Mouse (Mus musculus) MEL (cell line): Measurements from ENCODE around the gene Fat3. TPM values are rescaled to one million over a fixed set of nuclear protein-coding genes. Genes with fewer than 3 reads are reported as not detected.

Experiments used
- DNase-seq: peaks from one replicate; pipeline ENCODE4 v3.0.0; 2011; ENCODE audit warnings: low read depth, low spot score
- H3K27ac ChIP-seq: 2 replicates; pipeline ENCODE4 v1.5.1; 2012; ENCODE audit warnings: low read depth, mild to moderate bottlenecking, control low read depth, low read length, moderate library complexity; ENCODE audit not compliant: control insufficient read depth
- H3K27me3 ChIP-seq, 2 experiments: fragments of 150-350 bp in 1 of 2; sonication (generic) in 1 of 2; 2 replicates each; pipeline ENCODE4 v1.6.1; 2012; ENCODE audit warnings: low read length in 2 of 2, mild to moderate bottlenecking in 2 of 2, improper control_type of control experiment in 1 of 2, moderate library complexity in 1 of 2; ENCODE audit not compliant: insufficient read depth in 2 of 2, control insufficient read depth in 1 of 2
- H3K36me3 ChIP-seq, 2 experiments: 2 replicates each; pipeline ENCODE4 v1.6.1; 2012 to 2014; ENCODE audit warnings: low read length in 2 of 2, improper control_type of control experiment in 1 of 2, inconsistent platforms in 1 of 2, mild to moderate bottlenecking in 1 of 2; ENCODE audit not compliant: insufficient read depth in 2 of 2, control insufficient read depth in 1 of 2
- H3K4me1 ChIP-seq, 2 experiments: fragments of 150-350 bp in 1 of 2; sonication (generic) in 1 of 2; 2 replicates each; pipeline ENCODE4 v1.6.1; 2012; ENCODE audit warnings: low read length in 2 of 2, improper control_type of control experiment in 1 of 2, mild to moderate bottlenecking in 1 of 2; ENCODE audit not compliant: insufficient read depth in 2 of 2, control insufficient read depth in 1 of 2
- H3K4me3 ChIP-seq, 2 experiments: fragments of 150-350 bp in 1 of 2; sonication (generic) in 1 of 2; 2 replicates each; pipeline ENCODE4 v1.5.1; 2012; ENCODE audit warnings: low read depth in 2 of 2, low read length in 2 of 2, mild to moderate bottlenecking in 2 of 2, moderate library complexity in 2 of 2, control low read depth in 1 of 2, improper control_type of control experiment in 1 of 2; ENCODE audit not compliant: control insufficient read depth in 1 of 2, insufficient read depth in 1 of 2
- H3K79me2 ChIP-seq: 2 replicates; pipeline ENCODE4 v1.6.1; 2012; ENCODE audit warnings: mild to moderate bottlenecking, low read length, moderate library complexity; ENCODE audit not compliant: control insufficient read depth, poor library complexity, insufficient read depth
- H3K9ac ChIP-seq: 2 replicates; pipeline ENCODE4 v1.6.1; 2012; ENCODE audit warnings: low read depth, mild to moderate bottlenecking, control low read depth, low read length, moderate library complexity; ENCODE audit not compliant: control insufficient read depth, poor library complexity, severe bottlenecking
- H3K9me3 ChIP-seq: fragments of 150-350 bp; sonication (generic); replicated peaks from 2 replicates; pipeline ENCODE4 v1.6.1; 2012; ENCODE audit warnings: mild to moderate bottlenecking, low read length, improper control_type of control experiment, moderate library complexity; ENCODE audit not compliant: insufficient read depth
- BHLHE40 ChIP-seq: IDR thresholded peaks from 2 replicates; pipeline ENCODE4 v1.6.1; 2012; ENCODE audit warnings: low read depth, mild to moderate bottlenecking, inconsistent platforms, low read length, improper control_type of control experiment, borderline replicate concordance
- CHD1 ChIP-seq: IDR thresholded peaks from 2 replicates; pipeline ENCODE4 v1.6.1; 2012; ENCODE audit warnings: low read depth, mild to moderate bottlenecking, inconsistent platforms, low read length, improper control_type of control experiment
- CHD2 ChIP-seq: IDR thresholded peaks from 2 replicates; pipeline ENCODE4 v1.6.1; 2011; ENCODE audit warnings: low read length, improper control_type of control experiment
- E2F4 ChIP-seq: IDR thresholded peaks from 2 replicates; pipeline ENCODE4 v1.6.1; 2011; ENCODE audit warnings: low read depth, low read length, improper control_type of control experiment, borderline replicate concordance
- EP300 ChIP-seq, 2 experiments: IDR thresholded peaks; 2 replicates each; pipeline ENCODE4 v1.6.1; 2011; ENCODE audit warnings: improper control_type of control experiment in 2 of 2, low read length in 2 of 2, low read depth in 1 of 2, mild to moderate bottlenecking in 1 of 2
- ETS1 ChIP-seq: IDR thresholded peaks from 2 replicates; pipeline ENCODE4 v1.6.1; 2012; ENCODE audit warnings: low read depth, mild to moderate bottlenecking, inconsistent platforms, low read length, improper control_type of control experiment, moderate library complexity
- GABPA ChIP-seq: IDR thresholded peaks from 2 replicates; pipeline ENCODE4 v1.6.1; 2012; ENCODE audit warnings: low read depth, mild to moderate bottlenecking, inconsistent platforms, low read length, improper control_type of control experiment, moderate library complexity
- GATA1 ChIP-seq: IDR thresholded peaks from 2 replicates; pipeline ENCODE4 v1.6.1; 2011; ENCODE audit warnings: low read depth, low read length, improper control_type of control experiment
- HCFC1 ChIP-seq: IDR thresholded peaks from 2 replicates; pipeline ENCODE4 v1.6.1; 2012; ENCODE audit warnings: low read depth, mild to moderate bottlenecking, inconsistent platforms, low read length, improper control_type of control experiment, moderate library complexity
- JUND ChIP-seq: IDR thresholded peaks from 2 replicates; pipeline ENCODE4 v1.6.1; 2011; ENCODE audit warnings: low read depth, mild to moderate bottlenecking, improper control_type of control experiment, low read length
- KAT2A ChIP-seq: conservative IDR thresholded peaks from 2 replicates; pipeline ENCODE4 v1.6.1; 2012; ENCODE audit warnings: low read depth, low read length, improper control_type of control experiment, inconsistent platforms
- MAZ ChIP-seq: IDR thresholded peaks from 2 replicates; pipeline ENCODE4 v1.6.1; 2012; ENCODE audit warnings: low read depth, mild to moderate bottlenecking, inconsistent platforms, low read length, improper control_type of control experiment
- MEF2A ChIP-seq: IDR thresholded peaks from 2 replicates; pipeline ENCODE4 v1.6.1; 2014; ENCODE audit warnings: low read depth, mild to moderate bottlenecking, inconsistent platforms, low read length, improper control_type of control experiment; ENCODE audit not compliant: poor library complexity, insufficient replicate concordance, severe bottlenecking; ENCODE audit errors: extremely low read depth
- MXI1 ChIP-seq: IDR thresholded peaks from 2 replicates; pipeline ENCODE4 v1.6.1; 2011; ENCODE audit warnings: mild to moderate bottlenecking, low read depth, low read length, improper control_type of control experiment
- MYB ChIP-seq: IDR thresholded peaks from 2 replicates; pipeline ENCODE4 v1.6.1; 2011; ENCODE audit warnings: mild to moderate bottlenecking, low read depth, low read length, improper control_type of control experiment
- MYC ChIP-seq: IDR thresholded peaks from 2 replicates; pipeline ENCODE4 v1.6.1; 2011; ENCODE audit warnings: low read depth, mild to moderate bottlenecking, low read length, improper control_type of control experiment, moderate library complexity
- NELFE ChIP-seq: IDR thresholded peaks from 2 replicates; pipeline ENCODE4 v1.6.1; 2011; ENCODE audit warnings: low read depth, low read length, improper control_type of control experiment
- NRF1 ChIP-seq: IDR thresholded peaks from 2 replicates; pipeline ENCODE4 v1.6.1; 2014; ENCODE audit warnings: low read depth, mild to moderate bottlenecking, inconsistent platforms, low read length, improper control_type of control experiment, moderate library complexity; ENCODE audit not compliant: poor library complexity, insufficient read depth, severe bottlenecking
- POLR2A ChIP-seq, 2 experiments: IDR thresholded peaks; 2 replicates each; pipeline ENCODE4 v1.6.1; 2011 to 2012; ENCODE audit warnings: low read length in 2 of 2, mild to moderate bottlenecking in 2 of 2, control low read depth in 1 of 2, improper control_type of control experiment in 1 of 2, low read depth in 1 of 2, moderate library complexity in 1 of 2; ENCODE audit not compliant: control insufficient read depth in 1 of 2, insufficient read depth in 1 of 2, poor library complexity in 1 of 2
- POLR2AphosphoS2 ChIP-seq: IDR thresholded peaks from 2 replicates; pipeline ENCODE4 v1.6.1; 2011; ENCODE audit warnings: low read length, improper control_type of control experiment
- POLR2AphosphoS5 ChIP-seq: IDR thresholded peaks from 2 replicates; pipeline ENCODE4 v1.6.1; 2012; ENCODE audit warnings: low read depth, borderline replicate concordance, mild to moderate bottlenecking, inconsistent platforms, low read length, moderate library complexity, mixed read lengths
- RAD21 ChIP-seq: IDR thresholded peaks from 2 replicates; pipeline ENCODE4 v1.6.1; 2011; ENCODE audit warnings: mild to moderate bottlenecking, low read depth, low read length, improper control_type of control experiment
- SIN3A ChIP-seq: IDR thresholded peaks from 2 replicates; pipeline ENCODE4 v1.6.1; 2012; ENCODE audit warnings: low read length, improper control_type of control experiment, inconsistent platforms
- SMC3 ChIP-seq: IDR thresholded peaks from 2 replicates; pipeline ENCODE4 v1.6.1; 2011; ENCODE audit warnings: low read depth, low read length, improper control_type of control experiment
- TAL1 ChIP-seq: IDR thresholded peaks from 2 replicates; pipeline ENCODE4 v1.6.1; 2012; ENCODE audit warnings: mild to moderate bottlenecking, inconsistent platforms, low read length, moderate library complexity, mixed read lengths
- TBP ChIP-seq: IDR thresholded peaks from 2 replicates; pipeline ENCODE4 v1.8.0; 2011; ENCODE audit warnings: low read depth, low read length, improper control_type of control experiment
- TCF12 ChIP-seq: IDR thresholded peaks from 2 replicates; pipeline ENCODE4 v1.6.1; 2014; ENCODE audit warnings: low read depth, mild to moderate bottlenecking, inconsistent platforms, low read length, improper control_type of control experiment, moderate library complexity
- UBTF ChIP-seq: IDR thresholded peaks from 2 replicates; pipeline ENCODE4 v1.6.1; 2012; ENCODE audit warnings: low read depth, mild to moderate bottlenecking, inconsistent platforms, low read length, improper control_type of control experiment, moderate library complexity, borderline replicate concordance; ENCODE audit not compliant: insufficient read depth
- USF1 ChIP-seq: IDR thresholded peaks from 2 replicates; pipeline ENCODE4 v1.6.1; 2014; ENCODE audit warnings: low read depth, mild to moderate bottlenecking, inconsistent platforms, low read length, improper control_type of control experiment, moderate library complexity
- USF2 ChIP-seq, 2 experiments: IDR thresholded peaks; 2 replicates each; pipeline ENCODE4 v1.6.1; 2011 to 2012; ENCODE audit warnings: improper control_type of control experiment in 2 of 2, low read length in 2 of 2, borderline replicate concordance in 1 of 2, inconsistent platforms in 1 of 2, low read depth in 1 of 2, mild to moderate bottlenecking in 1 of 2; ENCODE audit not compliant: insufficient read depth in 1 of 2
- ZC3H11A ChIP-seq: IDR thresholded peaks from 2 replicates; pipeline ENCODE4 v1.6.1; 2012; ENCODE audit warnings: low read depth, mild to moderate bottlenecking, inconsistent platforms, low read length, improper control_type of control experiment
- ZKSCAN1 ChIP-seq: IDR thresholded peaks from 2 replicates; pipeline ENCODE4 v1.6.1; 2012; ENCODE audit warnings: low read depth, mild to moderate bottlenecking, inconsistent platforms, low read length, improper control_type of control experiment, moderate library complexity
- polyA plus RNA-seq, 2 experiments: library from polyadenylated mRNA; stranded (reverse) in 1 of 2; unstranded in 1 of 2; fragments of >175 nt in 1 of 2; fragments of >200 nt in 1 of 2; gene quantifications; 2 replicates each; pipeline versions ENCODE4 v1.2.1 to v1.2.4; 2012; ENCODE audit warnings: low replicate concordance in 2 of 2, low read depth in 1 of 2; ENCODE audit not compliant: insufficient read length in 2 of 2, insufficient read depth in 1 of 2, missing spikeins in 1 of 2
- total RNA-seq: library from RNA; depleted of rRNA; stranded (reverse); fragments of 300-350 nt; gene quantifications from 2 replicates; pipeline ENCODE4 v1.2.3, GENCODE M21; 2012

Fat3 gene
- total and polyA plus RNA-seq, 3 experiments: 1.5 to 1.8 TPM; not detected in 1

- TF ChIP-seq MXI1: peak; percentile 30; the same call in 1 of the 2 replicates
Measured at GRCm38 (mm10) chr9:16216235-16216634, 284.9 kb downstream of the Fat3 start (continued).

GRCm38 (mm10) chr9:16214731-16215681, 286.1 kb downstream of the Fat3 start:
- peak; percentile 100 for DNase-seq
- Histone ChIP-seq H3K36me3 (peaks cover 0 to 28% of the 10 kb centered on the region in 2 experiments; a peak in 2 of 4 replicates), H3K9ac (no peak overlapping the region), H3K79me2 (no peaks in the 10 kb centered on the region), H3K27ac (peak overlapping the region; percentile 61), H3K4me3 (no peak overlapping the region), H3K27me3 (no peaks in the 10 kb centered on the region), H3K4me1 (peaks cover 15 to 33% of the 10 kb centered on the region in 2 experiments), H3K9me3 (no peaks in the 10 kb centered on the region)
- peak; percentile 65; the same call in 1 of the 2 replicates for TF ChIP-seq TBP
- peak; percentile 98 for TF ChIP-seq ETS1
- no peak for TF ChIP-seq POLR2A (IDR thresholded peaks at IDR 0.05; ENCODE audit: control insufficient read depth in 1 of 2, insufficient read depth in 1 of 2, low read depth in 1 of 2, low read length in 2 of 2, poor library complexity in 1 of 2)
- TF ChIP-seq MXI1: peak; percentile 90
- TF ChIP-seq ZKSCAN1: 0 out of 2 replicates have a peak, but pooled peaks have one; percentile 3
- TF ChIP-seq NELFE: no peak
- peak; percentile 51; the same call in 1 of the 2 replicates for TF ChIP-seq HCFC1
- TF ChIP-seq NRF1: peak; percentile 34; the same call in 1 of the 2 replicates
- peak; percentile 42; the same call in 1 of the 2 replicates for TF ChIP-seq USF1
- peak; percentile 62; the same call in 1 of the 2 replicates for TF ChIP-seq GABPA
- peak; percentile 79 for TF ChIP-seq MYC
- peak; percentile 91 for TF ChIP-seq TAL1
- TF ChIP-seq TCF12: peak; percentile 89
- TF ChIP-seq UBTF: no peak
- no peak; the same call in none of the 2 replicates for TF ChIP-seq KAT2A
- peak; percentile 91 for TF ChIP-seq SIN3A
- peak; percentile 86 for TF ChIP-seq JUND
- TF ChIP-seq USF2 (IDR thresholded peaks at IDR 0.05; ENCODE audit: borderline replicate concordance in 1 of 2, insufficient read depth in 1 of 2, low read depth in 1 of 2, low read length in 2 of 2): no peak
- TF ChIP-seq GATA1: peak; percentile 84
- TF ChIP-seq BHLHE40: peak; percentile 93
- no peak; the same call in none of the 2 replicates for TF ChIP-seq RAD21
- TF ChIP-seq SMC3: peak; percentile 45
- TF ChIP-seq CHD2: no peak; the same call in 1 of the 2 replicates
- peak; percentile 88 for TF ChIP-seq MAZ
- no peak for TF ChIP-seq ZC3H11A
- TF ChIP-seq EP300 (IDR thresholded peaks at IDR 0.05; ENCODE audit: low read depth in 1 of 2, low read length in 2 of 2): peak; percentile 89 to 95
- 0 out of 2 replicates have a peak, but pooled peaks have one; percentile 11 for TF ChIP-seq MYB
- no peak for TF ChIP-seq POLR2AphosphoS5
- TF ChIP-seq MEF2A: 0 out of 2 replicates have a peak, but pooled peaks have one; percentile 33
- TF ChIP-seq POLR2AphosphoS2: no peak
- no peak for TF ChIP-seq E2F4
- no peak for TF ChIP-seq CHD1
